Mouse (Mus musculus): ENCODE results near the gene Nbea. TPM values are rescaled to one million over a fixed set of nuclear protein-coding genes. Genes with fewer than 3 reads are reported as not detected.
A peak's percentile ranks its signal among the peaks of the same experiment; 100 is the strongest.

Gene Nbea
- total RNA-seq, 4 experiments from 2014 or later, result 25.1 to 41.4 (median 31.0) TPM

DNA sequence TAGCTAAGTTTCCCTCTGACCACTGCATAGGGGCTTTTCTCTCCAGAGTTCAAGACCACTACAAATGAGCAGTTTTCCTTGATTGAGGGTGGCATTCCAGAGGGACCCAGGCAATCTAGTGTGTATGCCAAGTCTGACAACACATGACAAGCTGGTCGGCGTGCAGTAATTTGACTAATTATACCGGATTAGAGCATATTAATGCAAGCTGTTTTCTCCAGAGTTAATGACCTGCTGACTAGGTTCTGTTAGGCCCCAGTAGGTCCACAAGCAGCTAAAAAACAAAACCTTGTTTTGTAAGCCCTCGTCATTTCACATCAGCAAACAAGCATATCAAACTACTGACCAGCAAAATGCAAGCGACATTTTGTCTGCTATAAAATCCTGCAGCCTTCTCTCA lies 432.1 kb downstream of the Nbea start:
- DNase-seq, result no peak

DNA sequence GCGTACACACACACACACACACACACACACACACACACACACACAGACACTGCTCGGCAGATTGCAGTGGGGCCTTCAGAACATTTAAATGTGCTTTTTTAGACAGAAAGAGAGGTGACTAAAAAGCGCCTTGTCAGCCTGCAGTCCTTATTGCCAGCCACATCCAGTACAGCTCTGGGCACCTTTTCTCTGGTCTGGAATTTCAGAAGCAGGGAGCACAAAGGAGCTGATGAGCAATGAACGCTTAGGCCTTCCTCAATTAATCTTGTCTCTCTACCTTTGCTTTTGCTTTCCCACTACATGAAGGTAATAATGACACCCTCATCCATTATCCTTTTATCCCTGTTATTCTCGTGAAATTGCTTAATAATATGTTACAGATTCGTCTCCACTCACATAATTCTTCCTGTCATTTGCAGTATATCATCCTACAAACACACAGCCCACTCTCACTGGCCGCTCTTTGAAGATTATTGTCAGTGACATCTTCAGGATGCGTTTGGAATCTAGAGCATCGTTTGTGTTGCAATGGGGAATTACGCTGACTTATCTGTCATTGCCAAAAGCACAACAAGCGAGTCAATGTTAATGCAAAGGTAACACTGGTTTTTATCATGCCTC lies 432.9 kb downstream of the Nbea start:
- no peak for DNase-seq

DNA sequence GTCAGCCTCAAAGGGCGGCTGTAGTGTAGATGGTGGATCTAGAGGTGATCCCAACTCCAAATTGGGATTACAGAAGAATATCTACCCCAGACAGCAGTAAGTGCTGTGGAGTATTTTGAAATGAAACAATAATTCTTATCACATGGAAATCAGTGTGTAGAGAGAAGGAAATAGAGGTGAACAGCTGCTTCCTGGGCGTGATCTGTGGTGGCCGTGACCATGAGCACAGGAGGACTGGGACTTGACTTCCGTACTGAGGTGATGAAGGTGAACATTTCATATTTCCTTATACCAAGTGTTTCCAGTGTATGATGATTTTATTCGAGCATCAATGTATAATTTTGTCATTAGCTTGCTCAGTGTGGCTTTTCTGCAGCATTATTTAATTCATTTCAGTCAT lies 439.6 kb downstream of the Nbea start:
- no peak for DNase-seq

DNA sequence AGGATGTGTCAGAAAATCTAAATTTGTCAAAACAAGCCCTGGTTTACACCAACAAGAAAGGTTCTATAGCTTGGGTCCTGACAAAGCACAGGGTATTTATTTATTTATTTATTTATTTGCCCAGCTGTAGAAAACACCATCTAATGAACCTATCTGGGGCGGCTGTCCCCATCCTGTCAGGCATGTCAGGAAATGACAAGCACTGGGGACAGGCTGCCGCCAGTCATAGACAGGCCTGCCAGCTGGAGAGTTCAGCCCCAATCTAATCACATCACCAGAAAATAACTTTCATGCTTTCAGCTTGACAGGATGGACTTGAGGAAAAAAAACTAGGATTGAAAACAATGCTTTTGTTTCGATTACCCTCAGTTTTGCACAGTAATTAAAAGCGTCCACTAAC lies 440.8 kb downstream of the Nbea start:
- no peak for DNase-seq

DNA sequence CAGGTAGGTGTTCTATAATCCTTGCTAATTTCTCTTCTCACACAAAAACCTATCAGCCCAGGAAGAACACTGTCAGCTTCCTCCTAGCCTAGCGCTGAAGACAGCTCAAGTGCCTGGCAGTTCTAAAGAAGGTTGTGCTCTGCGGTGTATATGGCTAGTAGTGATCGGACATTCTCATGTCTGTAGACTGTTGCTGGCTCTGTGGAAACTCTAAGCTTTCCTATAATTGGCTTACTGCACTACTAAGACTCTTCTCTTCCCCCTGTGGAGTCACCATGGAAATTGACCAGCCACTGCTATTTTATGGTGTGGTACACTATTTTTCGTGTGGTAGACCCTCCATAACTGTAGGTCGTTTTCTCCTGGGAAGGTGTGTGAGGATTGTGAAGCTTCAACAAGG lies 441.3 kb downstream of the Nbea start:
- no peak for DNase-seq

DNA sequence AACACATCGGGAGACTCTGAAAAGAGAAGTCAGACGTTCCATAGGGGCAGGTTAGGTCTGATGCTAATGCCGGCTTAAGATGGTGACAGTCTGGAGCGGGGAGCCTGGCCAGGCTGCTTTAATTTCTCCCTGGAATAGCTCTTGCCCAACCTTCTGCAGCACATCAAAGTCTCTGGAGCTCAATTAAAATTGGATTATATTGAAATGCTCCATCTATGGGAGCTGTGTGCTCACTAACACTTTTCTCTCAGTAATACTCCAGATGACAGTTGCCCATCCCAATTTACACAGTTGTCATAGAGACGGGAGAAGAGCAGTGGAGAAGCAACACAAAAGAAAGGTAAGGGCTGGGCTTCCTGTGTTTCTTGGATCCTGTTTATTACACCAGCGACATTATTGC lies 442.1 kb downstream of the Nbea start:
- no peak for DNase-seq

DNA sequence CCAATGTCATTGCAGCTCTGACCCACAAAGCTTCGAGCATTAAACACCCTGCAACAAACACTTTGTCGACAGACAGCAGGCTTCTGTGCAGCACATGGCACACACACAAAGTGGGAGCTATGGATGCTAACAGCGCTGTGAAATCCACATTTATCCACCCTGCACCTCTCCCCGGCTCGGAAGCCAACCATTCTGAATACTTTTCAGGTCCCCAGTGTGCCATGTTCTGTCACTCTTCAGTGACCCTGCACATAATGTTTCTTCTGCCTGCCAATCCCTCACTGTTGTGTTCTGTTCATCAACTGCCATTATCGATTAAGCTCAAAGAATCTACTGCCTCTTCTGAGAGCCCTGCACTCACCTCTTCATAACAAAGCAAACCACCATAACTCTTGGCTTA lies 449.8 kb downstream of the Nbea start:
- DNase-seq, result no peak

DNA sequence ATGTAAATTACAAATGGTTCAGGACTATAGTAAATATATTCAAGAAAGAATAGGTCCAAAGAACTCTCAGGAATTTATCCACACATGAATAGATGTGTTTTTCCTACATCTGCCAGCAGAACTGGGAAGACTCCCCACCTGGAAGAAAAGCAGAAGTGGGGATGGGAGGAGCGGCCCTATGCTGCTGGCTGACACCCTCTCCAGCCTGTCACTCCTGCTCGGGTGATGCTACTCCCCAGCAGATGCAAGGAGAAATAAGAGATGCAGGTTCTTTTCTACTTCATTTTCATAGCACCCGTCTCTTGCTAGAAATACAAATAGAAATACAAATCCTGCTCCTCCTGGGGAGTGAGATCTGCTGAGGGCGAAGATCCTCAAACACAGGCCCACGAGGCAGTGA lies 453.0 kb downstream of the Nbea start:
- no peak for DNase-seq

DNA sequence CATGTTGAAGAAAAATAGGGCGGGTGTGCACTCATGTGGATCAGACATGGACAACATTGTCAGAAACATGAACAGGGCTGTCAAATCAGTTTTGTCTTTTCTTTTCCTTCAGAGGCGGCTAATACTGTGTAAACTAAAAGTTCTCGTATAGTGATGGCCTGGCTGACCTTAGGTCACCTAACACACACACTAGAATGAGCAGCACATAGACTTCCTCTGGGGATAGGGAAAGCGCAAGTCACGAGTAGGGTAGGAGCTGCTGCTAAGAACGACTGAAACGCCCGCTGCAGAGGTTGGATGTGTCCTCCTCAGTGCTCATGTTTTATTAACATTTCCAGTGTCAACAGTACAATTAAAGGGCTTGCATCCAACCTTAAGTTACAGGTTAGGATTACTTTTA lies 453.4 kb downstream of the Nbea start:
- no peak for DNase-seq

DNA sequence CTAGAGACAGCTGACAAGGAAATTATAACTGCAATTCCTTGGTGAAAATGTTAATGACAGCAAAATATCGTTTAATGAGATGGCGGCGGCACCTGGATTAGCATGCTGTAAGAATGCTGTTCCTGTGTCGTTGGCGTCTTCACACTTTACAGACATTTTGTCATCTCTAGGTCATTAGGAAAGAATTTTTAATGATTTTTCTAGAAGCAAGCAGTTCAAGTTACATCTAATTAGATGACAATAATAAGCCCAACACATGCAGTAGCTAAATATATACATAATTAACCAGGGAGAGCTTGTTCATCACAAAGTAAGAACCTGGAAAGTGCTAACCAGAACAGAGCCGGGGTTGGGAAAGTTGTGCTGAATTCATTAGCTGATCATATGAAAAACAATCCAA lies 469.2 kb downstream of the Nbea start:
- DNase-seq, result no peak

DNA sequence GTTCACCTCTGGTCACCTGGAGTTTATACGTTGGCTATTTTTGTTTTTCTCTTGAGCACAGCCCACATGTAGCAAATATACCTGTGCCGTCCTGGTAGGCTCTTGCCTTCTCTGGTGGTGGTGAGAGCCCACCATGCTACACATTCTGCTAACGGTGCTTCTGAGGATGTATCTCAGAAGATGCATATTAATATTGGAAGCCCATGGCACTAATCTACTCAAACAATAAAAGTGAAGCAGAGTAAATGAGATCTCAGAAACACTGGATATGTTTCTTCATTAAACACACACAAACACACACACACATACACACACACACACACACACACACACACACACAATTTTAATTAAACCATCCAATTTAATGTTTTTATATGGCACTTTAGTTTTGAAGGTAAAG lies 469.6 kb downstream of the Nbea start:
- DNase-seq, result no peak

DNA sequence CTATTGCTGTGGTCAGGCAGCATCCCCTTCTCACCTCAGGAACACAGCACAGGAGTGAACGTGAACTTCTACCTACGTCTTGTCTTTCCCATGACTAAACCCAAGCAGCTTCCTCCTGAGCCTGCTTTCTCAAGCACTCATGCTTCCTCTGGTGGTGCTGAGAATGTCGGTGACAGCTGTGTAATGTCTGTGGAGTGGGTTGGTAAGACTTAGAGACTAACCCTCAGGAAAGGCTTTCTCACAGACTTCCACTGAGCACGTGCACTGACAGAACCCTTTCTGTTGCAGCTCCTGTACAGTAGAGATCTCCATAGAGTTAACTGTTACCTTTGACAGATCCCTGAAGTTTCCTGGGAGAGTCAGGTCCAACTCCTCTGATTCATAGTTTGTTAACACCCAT lies 473.2 kb downstream of the Nbea start:
- no peak for DNase-seq

DNA sequence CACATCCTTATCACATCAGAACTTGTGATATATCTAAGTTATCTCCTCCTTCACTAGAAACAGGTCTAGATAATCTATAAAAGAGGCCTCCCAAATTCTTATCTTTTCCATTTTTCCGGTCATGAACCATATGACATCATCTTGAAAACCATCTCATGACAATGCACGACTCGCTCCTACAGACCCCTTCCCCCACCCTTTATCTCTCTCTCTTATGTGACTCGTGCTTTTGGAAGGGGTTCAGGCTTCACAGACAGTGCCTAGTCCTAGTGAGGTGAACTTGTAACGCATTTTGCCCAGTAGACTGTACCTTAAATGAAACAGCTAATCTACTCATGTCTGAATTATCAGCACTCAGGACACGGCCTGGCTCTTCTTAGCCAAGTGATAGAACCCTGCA lies 481.9 kb downstream of the Nbea start:
- no peak for DNase-seq

DNA sequence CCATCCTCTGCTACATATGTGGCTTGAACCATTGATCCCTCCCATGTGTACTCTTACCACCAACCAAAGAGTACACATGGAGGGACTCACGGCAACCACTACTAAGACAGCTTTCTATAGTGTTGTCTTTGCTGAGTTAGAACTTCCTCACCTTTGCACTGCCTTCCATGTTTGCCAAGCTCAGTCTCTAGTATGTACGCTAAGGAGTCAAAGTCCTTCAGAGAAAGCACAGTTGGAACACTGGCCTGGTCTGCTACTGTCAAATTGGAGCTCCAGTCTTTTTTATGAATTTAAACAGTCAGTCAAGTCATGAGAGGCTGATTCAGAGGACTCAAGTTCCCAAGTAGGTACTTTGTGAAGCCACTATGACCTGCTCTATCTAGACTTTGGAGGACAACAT lies 486.3 kb downstream of the Nbea start:
- no peak for DNase-seq

DNA sequence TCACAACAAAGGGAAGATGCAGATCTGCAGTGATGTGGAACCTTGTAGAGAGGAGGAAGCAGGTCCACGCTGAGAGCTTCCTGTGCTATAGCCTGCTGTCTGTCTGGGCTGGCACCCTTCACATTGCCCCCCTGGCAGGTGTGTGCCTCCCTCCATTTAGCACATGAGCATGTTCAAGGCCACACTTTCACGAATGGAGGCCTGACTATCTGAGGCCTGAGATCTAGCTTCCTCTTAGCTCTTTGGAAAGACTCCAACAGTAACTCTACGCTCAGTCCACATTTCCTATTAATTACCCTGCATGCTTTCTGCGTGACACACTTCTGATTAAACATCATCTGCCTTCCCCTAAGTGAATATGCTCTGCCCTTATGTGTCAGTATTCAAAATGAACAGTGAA lies 490.4 kb downstream of the Nbea start:
- DNase-seq, result no peak

DNA sequence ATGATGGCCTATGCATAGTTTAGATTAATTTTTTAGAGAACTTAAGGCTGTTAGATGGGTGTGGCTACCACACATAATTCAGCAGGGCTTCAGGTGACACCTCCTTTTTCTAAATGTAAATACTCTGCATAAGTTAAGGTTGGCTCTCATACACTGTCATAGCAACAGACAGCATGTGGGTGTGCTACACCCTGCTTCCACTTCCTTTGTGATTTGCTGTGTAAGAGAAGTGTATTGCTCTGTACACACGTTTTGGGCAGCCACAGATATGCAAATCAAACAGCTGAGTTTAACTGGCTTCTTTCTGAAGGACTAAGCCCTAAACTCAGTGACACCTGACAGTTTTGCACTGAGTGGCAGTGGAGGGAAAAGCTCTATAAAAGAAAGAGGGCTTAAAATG lies 495.4 kb downstream of the Nbea start:
- no peak for DNase-seq

DNA sequence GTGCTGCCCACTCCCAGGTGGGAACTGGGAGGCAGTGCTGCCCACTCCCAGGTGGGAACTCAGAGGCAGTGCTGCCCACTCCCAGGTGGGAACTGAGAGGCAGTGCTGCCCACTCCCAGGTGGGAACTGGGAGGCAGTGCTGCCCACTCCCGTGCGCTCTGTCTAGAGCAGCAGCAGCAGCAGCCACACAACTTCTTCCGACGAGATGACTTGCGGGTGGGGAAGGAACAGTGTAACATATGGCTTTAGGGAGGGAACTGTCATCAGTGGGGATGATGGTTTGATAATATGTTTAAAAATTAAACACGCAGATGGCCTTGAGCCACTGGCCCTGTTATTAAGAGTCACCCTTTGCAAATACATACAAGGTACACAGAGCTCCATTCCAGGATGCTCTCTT lies 496.5 kb downstream of the Nbea start:
- DNase-seq, result no peak

DNA sequence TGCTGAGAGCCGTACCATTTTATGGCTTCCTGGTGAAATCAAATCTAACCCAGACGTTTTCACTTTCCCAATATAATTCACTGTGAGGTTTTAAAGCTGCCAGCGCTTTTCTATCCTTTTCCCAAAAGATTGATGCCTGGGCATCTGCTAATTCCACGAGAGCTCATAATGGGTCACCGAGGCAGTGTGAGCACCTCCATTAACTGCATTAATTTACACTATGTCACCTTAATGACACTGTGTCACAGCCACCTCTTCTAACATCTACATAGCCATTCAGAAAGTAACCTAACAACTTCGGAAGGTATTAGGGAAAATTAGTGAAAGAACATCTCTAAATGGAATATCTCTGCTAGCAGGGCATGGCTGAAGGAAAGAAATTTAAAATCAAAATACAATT lies 497.9 kb downstream of the Nbea start:
- DNase-seq, result no peak

DNA sequence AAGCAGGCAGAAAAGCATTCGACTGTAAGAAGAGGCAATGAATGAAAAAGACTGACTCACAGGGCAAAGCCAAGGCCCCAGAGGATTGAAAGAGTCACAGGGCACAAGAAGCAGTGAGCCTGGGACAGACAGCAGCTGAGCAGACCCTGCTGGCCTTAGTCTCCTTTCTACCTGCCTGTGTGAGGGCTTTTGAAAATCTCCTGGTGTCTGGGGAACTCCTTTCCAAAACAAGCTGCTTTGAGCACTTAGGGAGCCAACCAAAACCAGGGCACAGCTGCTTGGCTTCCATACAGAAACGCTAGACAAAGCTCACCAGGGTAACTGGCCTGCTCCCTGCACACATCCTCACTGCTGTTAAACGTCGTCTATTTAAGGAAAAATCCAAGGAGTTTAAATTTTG lies 498.6 kb downstream of the Nbea start:
- DNase-seq, result peak; percentile 15

DNA sequence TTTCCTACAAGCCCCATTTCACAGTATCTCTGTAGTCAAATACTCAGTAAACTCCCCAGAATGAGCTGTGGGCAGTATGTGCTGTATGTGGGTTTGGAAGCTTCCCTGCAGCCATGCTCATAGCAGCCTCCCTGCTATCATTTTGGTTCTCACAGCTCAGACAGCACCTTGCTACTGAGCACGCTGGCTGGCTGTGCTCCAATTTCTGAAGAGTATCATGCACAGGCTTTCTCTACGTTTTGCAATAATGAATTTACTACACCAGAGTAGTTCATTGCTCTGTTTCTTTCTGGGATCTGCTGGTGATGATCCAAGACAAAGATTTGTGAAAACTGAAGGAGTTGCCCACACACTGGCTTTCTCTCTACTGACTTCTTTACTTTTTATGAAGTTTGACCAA lies 505.8 kb downstream of the Nbea start:
- DNase-seq, result no peak

DNA sequence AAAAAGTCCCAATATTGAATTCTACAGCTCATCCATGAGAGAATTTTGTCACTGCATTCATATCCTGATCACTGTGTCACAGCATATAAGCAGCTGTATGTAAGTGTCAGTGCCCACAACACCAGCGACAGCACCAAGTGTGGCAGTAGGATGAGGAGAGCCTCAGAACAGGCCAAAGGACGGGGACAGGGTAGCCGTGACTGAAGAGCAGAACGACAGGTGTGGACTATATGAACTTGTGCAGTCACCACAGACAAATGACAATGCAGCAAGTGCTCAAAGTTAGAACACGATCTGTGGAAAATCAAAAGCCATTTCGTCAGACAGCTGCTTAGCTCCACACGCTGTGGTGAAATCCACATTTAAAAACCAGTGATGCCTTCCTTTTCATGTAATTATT lies 509.3 kb downstream of the Nbea start:
- DNase-seq, result no peak

DNA sequence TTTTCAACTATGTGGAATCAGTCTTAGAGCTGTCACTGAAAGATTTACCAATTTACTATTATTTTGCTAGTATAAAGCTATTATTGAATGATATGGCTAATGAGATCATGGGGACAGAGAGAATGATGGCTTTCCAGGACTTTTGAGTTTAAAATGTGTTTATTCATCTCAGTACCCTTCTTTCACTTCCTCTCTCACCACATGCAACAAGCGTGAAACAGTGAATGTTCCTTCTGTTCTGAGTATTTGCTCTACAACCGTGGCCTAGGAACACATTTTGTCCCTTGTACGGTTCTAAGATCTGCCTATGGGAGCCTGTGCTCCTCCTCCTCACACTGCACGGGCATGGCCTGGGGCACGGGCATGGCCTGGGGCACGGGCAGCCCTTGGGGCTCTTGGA lies 516.5 kb downstream of the Nbea start:
- DNase-seq, result no peak

DNA sequence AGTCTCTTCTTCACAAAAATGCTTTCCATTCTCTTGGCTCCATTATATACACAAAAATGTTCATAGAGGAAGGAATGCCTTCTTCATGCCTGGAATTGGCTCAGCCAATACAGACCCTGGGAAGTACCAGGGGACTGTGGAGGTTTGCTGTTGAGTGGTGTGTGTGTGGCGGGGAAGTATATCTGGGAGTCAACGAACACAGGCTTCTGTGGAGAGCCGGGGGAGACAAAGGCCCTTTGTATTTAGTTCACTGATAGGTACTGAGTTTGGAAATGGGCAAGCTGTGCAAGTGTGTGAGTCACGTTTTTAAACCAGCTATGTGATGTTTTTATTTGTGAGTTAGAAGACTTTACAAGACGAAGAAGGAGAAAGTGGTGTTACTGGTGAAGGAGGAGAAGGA lies 517.6 kb downstream of the Nbea start:
- DNase-seq, result no peak

DNA sequence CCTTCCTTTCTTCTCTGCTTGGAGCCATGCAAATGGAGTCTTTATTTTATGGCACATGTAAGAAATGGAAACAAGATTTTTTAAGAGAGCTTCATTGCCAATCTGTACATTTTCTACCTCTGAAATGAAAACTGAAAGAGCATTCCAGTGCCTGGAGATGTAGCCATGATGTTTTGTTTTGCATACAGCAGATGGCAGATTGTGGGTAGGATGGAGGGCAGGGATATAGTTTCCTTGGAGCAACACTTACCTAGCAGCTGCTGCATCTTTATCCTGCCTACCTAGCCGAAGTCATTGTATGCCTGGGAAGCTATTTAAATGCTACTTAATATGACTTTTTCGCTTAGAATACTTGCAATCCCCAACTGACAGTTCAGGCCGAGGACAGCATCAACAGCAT lies 518.8 kb downstream of the Nbea start:
- DNase-seq, result no peak

DNA sequence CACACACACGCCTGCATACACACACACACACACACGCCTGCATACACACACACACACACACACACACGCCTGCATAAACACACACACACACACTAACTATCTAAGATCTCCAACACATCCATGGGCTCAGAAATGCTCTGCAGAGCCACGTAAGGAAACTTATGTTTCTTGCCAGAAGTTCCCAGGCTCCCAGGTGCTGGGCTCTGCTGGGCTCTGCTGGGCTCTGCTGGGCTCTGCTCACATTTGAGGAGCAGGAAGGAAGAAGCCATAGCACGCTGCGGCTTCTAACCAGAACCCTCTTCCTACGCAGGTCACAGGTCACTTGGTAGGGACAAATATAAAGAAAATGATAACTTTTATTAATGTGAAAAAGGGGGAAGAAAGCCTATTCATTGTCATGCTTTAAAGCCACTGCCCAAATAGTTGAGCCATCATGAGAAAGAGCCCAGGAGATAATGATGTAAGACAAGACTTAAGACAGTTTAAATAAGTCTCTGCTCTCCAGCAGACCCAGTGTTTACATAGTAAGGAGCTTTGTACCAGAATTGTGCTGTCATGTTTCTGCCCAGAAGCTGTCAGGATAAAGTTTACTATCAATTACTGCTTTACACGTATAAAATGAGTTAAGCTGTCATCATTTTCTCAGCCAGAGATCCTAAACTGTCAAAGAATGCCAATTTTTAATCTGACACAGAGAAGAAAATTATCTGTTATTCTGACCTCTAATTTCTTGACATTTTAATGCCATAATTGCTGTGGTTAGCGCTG lies 521.6 kb downstream of the Nbea start:
- DNase-seq, result no peak

Data from adrenal gland, adult 8-10 months (tissue).